Mouse (Mus musculus): ENCODE data around the gene Hcn3. TPM values are rescaled to one million over a fixed set of nuclear protein-coding genes. Genes with fewer than 3 reads are reported as not detected.
"Not testable (repeated sequence)": the region's sequence is repeated elsewhere in the genome, so short reads cannot be mapped to it uniquely, and the experiment has no call there.

Gene Hcn3
- polyA plus RNA-seq, 1 experiment from 2014 or later: 1.8 TPM

GRCm38 (mm10) chr3:89161207-89161606, 1.2 kb upstream of the Hcn3 start:
- not testable (repeated sequence) for H3K9ac ChIP-seq (ENCODE audit: low read length); ATAC-seq (replicated peaks; ENCODE audit: low FRiP score, low TSS enrichment, low read depth); H3K27ac ChIP-seq (ENCODE audit: low read depth); H3K36me3 ChIP-seq (ENCODE audit: control insufficient read depth, insufficient read depth, low read length); H3K9me3 ChIP-seq (ENCODE audit: control insufficient read depth, low read length); DNase-seq (ENCODE audit: low spot score); H3K27me3 ChIP-seq (replicated peaks; ENCODE audit: control insufficient read depth, insufficient read depth, low read length); H3K4me2 ChIP-seq (ENCODE audit: low read length); H3K4me3 ChIP-seq (ENCODE audit: low read depth, low read length)
- peaks cover 17% of the 10 kb centered on the region for H3K4me1 ChIP-seq (replicated peaks; ENCODE audit: control insufficient read depth, insufficient read depth, low read length)

DNA sequence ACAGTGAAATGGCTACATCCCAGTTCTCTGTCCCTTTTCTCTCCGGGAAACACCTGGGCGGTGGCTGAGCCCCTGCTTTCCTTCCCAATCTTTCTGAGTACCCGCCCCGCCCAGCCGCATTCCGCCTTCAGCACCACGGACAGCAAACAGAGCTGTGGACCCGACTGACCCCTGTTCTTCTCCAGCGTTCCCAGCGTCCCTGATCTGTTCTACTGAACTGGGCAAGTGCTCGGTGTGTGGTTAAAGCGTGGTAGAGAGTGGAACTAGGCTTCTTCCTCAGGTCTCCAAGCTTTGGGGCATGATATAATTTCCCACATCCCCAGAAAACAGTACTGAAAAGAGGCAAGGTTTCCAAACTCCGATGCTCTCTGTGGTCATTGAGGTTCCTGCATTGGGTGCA, 785 bp downstream of the Hcn3 start:
- no peaks in the 10 kb centered on the region for H3K36me3 ChIP-seq (ENCODE audit: control insufficient read depth, insufficient read depth, low read length)
- no peaks in the 10 kb centered on the region; the same call in 1 of the 2 replicates for H3K27me3 ChIP-seq (replicated peaks; ENCODE audit: control insufficient read depth, insufficient read depth, low read length)
- WGBS: 3% methylated on average over 13 of the region's 13 CpGs
- no peak overlapping the region for H3K27ac ChIP-seq (ENCODE audit: low read depth)
- DNase-seq (ENCODE audit: low spot score): peak; percentile 91
- H3K4me2 ChIP-seq (ENCODE audit: low read length): peak overlapping the region; percentile 98
- no peaks in the 10 kb centered on the region for H3K9me3 ChIP-seq (ENCODE audit: control insufficient read depth, low read length)
- peaks cover 9% of the 10 kb centered on the region for H3K4me1 ChIP-seq (replicated peaks; ENCODE audit: control insufficient read depth, insufficient read depth, low read length)
- peak overlapping the region; percentile 57 for H3K4me3 ChIP-seq (ENCODE audit: low read depth, low read length)
- ATAC-seq (replicated peaks; ENCODE audit: low FRiP score, low TSS enrichment, low read depth): peak; percentile 28; the same call in 1 of the 2 replicates
- H3K9ac ChIP-seq (ENCODE audit: low read length): peak overlapping the region; percentile 43; the same call in 1 of the 2 replicates

GRCm38 (mm10) chr3:89158651-89159050, 1.3 kb downstream of the Hcn3 start:
- H3K27ac ChIP-seq (ENCODE audit: low read depth): no peak overlapping the region
- 18% methylated on average over 7 of the region's 7 CpGs for WGBS
- ATAC-seq (replicated peaks; ENCODE audit: low FRiP score, low TSS enrichment, low read depth): no peak
- peaks cover 4% of the 10 kb centered on the region for H3K4me1 ChIP-seq (replicated peaks; ENCODE audit: control insufficient read depth, insufficient read depth, low read length)
- H3K4me2 ChIP-seq (ENCODE audit: low read length): peak overlapping the region; percentile 98; the same call in 1 of the 2 replicates
- H3K9ac ChIP-seq (ENCODE audit: low read length): no peak overlapping the region
- H3K27me3 ChIP-seq (replicated peaks; ENCODE audit: control insufficient read depth, insufficient read depth, low read length): no peaks in the 10 kb centered on the region; the same call in 1 of the 2 replicates
- no peak overlapping the region for H3K4me3 ChIP-seq (ENCODE audit: low read depth, low read length)
- DNase-seq (ENCODE audit: low spot score): no peak
- H3K9me3 ChIP-seq (ENCODE audit: control insufficient read depth, low read length): no peaks in the 10 kb centered on the region
- H3K36me3 ChIP-seq (ENCODE audit: control insufficient read depth, insufficient read depth, low read length): no peaks in the 10 kb centered on the region

- WGBS: 86% methylated on average over 8 of the region's 8 CpGs
- no peak overlapping the region for H3K9ac ChIP-seq (ENCODE audit: low read length)
- H3K9me3 ChIP-seq (ENCODE audit: control insufficient read depth, low read length): no peaks in the 10 kb centered on the region
- DNase-seq (ENCODE audit: low spot score): no peak
- H3K27ac ChIP-seq (ENCODE audit: low read depth): no peak overlapping the region
- ATAC-seq (replicated peaks; ENCODE audit: low FRiP score, low TSS enrichment, low read depth): no peak
- H3K4me3 ChIP-seq (ENCODE audit: low read depth, low read length): no peak overlapping the region
- peaks cover 4% of the 10 kb centered on the region; the same call in 1 of the 2 replicates for H3K27me3 ChIP-seq (replicated peaks; ENCODE audit: control insufficient read depth, insufficient read depth, low read length)
- H3K36me3 ChIP-seq (ENCODE audit: control insufficient read depth, insufficient read depth, low read length): no peaks in the 10 kb centered on the region
- no peak overlapping the region for H3K4me2 ChIP-seq (ENCODE audit: low read length)
- H3K4me1 ChIP-seq (replicated peaks; ENCODE audit: control insufficient read depth, insufficient read depth, low read length): peaks cover 4% of the 10 kb centered on the region; the same call in 1 of the 2 replicates
Observed at GRCm38 (mm10) chr3:89156951-89157350, 3.0 kb downstream of the Hcn3 start.

DNA sequence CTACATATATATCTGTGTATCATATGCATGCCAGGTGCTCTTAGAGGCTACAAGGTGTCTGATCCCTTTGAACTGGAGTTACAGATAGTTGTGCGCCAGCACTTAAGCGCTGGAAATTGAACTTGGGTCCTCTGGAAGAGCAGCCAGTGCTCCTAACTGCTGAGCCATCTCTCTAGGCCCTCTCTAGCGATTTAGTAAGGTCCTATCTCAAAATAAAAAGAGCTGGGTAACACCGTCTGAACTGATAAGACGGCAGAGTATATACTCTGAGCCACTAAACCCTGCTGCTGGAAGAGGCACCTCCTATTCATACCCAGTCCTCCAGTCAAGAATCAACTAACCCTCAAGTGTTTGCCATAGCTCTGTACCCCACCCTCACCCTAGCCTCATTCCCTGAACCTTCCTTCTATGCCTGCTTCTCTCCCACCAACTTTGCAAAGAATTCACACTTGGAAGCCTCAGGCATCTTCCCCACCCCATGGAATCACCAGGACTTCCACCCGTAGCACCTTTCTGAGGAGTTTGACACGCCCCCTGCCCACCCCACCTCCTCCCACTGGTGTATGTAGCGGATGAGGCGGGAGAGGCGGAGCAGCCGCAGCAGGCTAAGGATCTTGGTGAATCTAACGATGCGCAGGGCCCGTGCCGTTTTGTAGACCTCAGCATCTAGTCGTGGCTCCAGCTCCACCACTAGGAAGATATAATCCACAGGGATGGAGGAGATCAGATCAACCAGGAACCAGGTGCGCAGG, 7.7 kb downstream of the Hcn3 start:
- no peak overlapping the region for H3K9ac ChIP-seq (ENCODE audit: low read length)
- H3K4me1 ChIP-seq (replicated peaks; ENCODE audit: control insufficient read depth, insufficient read depth, low read length): no peaks in the 10 kb centered on the region
- H3K4me3 ChIP-seq (ENCODE audit: low read depth, low read length): no peak overlapping the region
- no peaks in the 10 kb centered on the region for H3K9me3 ChIP-seq (ENCODE audit: control insufficient read depth, low read length)
- H3K4me2 ChIP-seq (ENCODE audit: low read length): no peak overlapping the region
- 0 out of 2 replicates have a peak, but pooled peaks cover 12% of the 10 kb centered on the region for H3K27me3 ChIP-seq (replicated peaks; ENCODE audit: control insufficient read depth, insufficient read depth, low read length)
- no peak for ATAC-seq (replicated peaks; ENCODE audit: low FRiP score, low TSS enrichment, low read depth)
- H3K36me3 ChIP-seq (ENCODE audit: control insufficient read depth, insufficient read depth, low read length): no peaks in the 10 kb centered on the region
- no peak for DNase-seq (ENCODE audit: low spot score)
- H3K27ac ChIP-seq (ENCODE audit: low read depth): no peak overlapping the region
- WGBS: 50% methylated on average over 17 of the region's 17 CpGs

DNA sequence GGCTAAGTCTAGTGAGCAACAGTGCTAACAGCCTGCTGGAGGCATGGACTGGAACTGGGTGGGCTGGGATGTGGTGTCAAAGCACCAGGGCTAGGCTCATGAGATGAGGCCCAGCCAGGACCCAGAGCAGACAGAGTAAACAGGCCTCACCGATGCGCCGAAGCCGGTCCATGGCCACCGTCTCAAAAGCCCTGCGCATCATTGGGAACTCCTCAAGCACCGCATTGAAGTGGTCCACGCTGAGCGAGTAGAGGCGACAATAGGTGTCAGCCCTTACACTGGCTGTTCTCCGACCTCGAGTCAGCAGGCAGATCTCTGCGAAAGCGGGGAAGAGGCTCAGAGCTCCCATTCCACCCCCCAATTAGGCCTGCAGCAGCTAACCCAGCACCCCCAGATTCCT, 11.4 kb downstream of the Hcn3 start:
- Histone ChIP-seq H3K27ac (ENCODE audit: low read depth) (no peak overlapping the region), H3K4me3 (ENCODE audit: low read depth, low read length) (no peak overlapping the region), H3K4me1 (replicated peaks; ENCODE audit: control insufficient read depth, insufficient read depth, low read length) (no peaks in the 10 kb centered on the region), H3K9ac (ENCODE audit: low read length) (no peak overlapping the region), H3K9me3 (ENCODE audit: control insufficient read depth, low read length) (no peaks in the 10 kb centered on the region), H3K4me2 (ENCODE audit: low read length) (no peak overlapping the region), H3K36me3 (ENCODE audit: control insufficient read depth, insufficient read depth, low read length) (no peaks in the 10 kb centered on the region), H3K27me3 (replicated peaks; ENCODE audit: control insufficient read depth, insufficient read depth, low read length) (0 out of 2 replicates have a peak, but pooled peaks cover 15% of the 10 kb centered on the region)
- no peak for ATAC-seq (replicated peaks; ENCODE audit: low FRiP score, low TSS enrichment, low read depth)
- 68% methylated on average over 14 of the region's 14 CpGs for WGBS
- DNase-seq (ENCODE audit: low spot score): no peak

- H3K4me2 ChIP-seq (ENCODE audit: low read length): peak overlapping the region; percentile 55
- H3K27me3 ChIP-seq (replicated peaks; ENCODE audit: control insufficient read depth, insufficient read depth, low read length): 0 out of 2 replicates have a peak, but pooled peaks cover 15% of the 10 kb centered on the region
- WGBS: 7% methylated on average over 15 of the region's 15 CpGs
- no peaks in the 10 kb centered on the region for H3K9me3 ChIP-seq (ENCODE audit: control insufficient read depth, low read length)
- no peaks in the 10 kb centered on the region for H3K4me1 ChIP-seq (replicated peaks; ENCODE audit: control insufficient read depth, insufficient read depth, low read length)
- peak overlapping the region; percentile 25; the same call in 1 of the 2 replicates for H3K9ac ChIP-seq (ENCODE audit: low read length)
- peak overlapping the region; percentile 13; the same call in 1 of the 2 replicates for H3K4me3 ChIP-seq (ENCODE audit: low read depth, low read length)
- no peaks in the 10 kb centered on the region for H3K36me3 ChIP-seq (ENCODE audit: control insufficient read depth, insufficient read depth, low read length)
- DNase-seq (ENCODE audit: low spot score): no peak
- peak; percentile 37 for ATAC-seq (replicated peaks; ENCODE audit: low FRiP score, low TSS enrichment, low read depth)
- H3K27ac ChIP-seq (ENCODE audit: low read depth): no peak overlapping the region
Observed at GRCm38 (mm10) chr3:89147979-89148311, 12.1 kb downstream of the Hcn3 start.

DNA sequence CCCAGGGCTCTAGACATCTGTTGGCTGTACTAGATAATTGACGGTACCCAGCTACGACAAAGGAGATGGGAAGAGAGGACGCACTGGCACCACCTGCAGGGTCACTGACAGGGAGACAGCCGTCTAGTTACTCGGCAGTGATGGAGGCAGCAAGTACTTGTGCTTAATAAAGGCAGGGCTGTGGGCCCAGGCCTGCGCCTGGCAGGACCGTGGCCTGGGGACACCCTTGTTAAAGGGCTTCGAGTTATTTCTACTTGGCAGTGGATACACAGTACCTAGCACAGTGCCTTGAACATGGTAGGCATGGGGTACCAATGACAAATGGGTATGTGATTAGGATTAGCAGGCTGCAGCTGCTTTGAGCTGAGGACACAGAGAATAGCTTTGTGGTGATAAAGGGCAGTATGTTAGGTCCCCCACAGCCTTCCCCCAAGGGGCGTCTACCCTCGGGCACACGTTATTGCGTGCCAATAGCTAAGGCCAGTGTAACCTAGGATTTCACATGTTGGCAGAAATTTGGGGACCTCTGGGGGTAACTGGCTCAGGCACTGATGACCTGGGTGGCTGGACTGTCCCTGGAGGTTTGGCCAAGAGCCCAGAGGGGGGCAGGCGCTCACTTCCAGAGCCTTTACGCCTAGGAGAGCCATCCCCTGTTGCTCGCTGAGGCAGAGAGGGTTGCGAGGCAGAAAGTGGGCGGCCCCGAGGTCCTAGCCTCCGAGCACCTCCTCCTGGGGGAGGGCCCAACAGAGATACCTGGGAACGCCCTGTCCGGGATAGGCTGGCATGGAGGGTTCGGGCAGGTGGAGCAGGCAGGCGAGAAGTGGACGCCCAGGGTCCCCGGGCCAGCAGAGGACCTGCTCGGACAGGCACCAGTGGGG, 12.7 kb downstream of the Hcn3 start:
- DNase-seq (ENCODE audit: low spot score): peak; percentile 69
- 22% methylated on average over 26 of the region's 26 CpGs for WGBS
- peak overlapping the region; percentile 25; the same call in 1 of the 2 replicates for H3K9ac ChIP-seq (ENCODE audit: low read length)
- ATAC-seq (replicated peaks; ENCODE audit: low FRiP score, low TSS enrichment, low read depth): peak; percentile 87
- H3K9me3 ChIP-seq (ENCODE audit: control insufficient read depth, low read length): no peaks in the 10 kb centered on the region
- H3K4me2 ChIP-seq (ENCODE audit: low read length): peak overlapping the region; percentile 55
- no peaks in the 10 kb centered on the region for H3K4me1 ChIP-seq (replicated peaks; ENCODE audit: control insufficient read depth, insufficient read depth, low read length)
- H3K27ac ChIP-seq (ENCODE audit: low read depth): no peak overlapping the region
- H3K36me3 ChIP-seq (ENCODE audit: control insufficient read depth, insufficient read depth, low read length): no peaks in the 10 kb centered on the region
- H3K27me3 ChIP-seq (replicated peaks; ENCODE audit: control insufficient read depth, insufficient read depth, low read length): 0 out of 2 replicates have a peak, but pooled peaks cover 11% of the 10 kb centered on the region
- peak overlapping the region; percentile 13; the same call in 1 of the 2 replicates for H3K4me3 ChIP-seq (ENCODE audit: low read depth, low read length)

Data from intestine, embryonic 14.5 days (tissue).